Mouse (Mus musculus): ENCODE data around the gene Celf2.

DNA sequence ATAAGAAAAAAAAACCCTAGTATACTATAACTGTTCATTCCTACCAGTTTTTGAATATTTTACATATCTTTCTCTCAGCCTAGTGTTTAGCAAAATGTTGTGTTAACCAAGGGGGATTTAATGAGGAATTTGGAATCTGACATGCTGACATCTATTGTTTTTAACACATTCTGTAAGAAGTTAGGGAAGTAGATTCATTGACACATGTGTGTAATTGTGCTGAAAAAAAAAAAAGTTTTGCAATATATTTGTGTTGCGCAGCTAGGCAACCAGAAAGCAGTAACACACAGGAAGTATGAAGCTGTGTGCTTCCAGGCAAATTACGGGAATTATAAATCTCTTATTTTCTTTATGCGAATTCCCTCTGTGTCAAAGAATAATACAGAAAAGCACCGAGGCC lies 453.0 kb downstream of the Celf2 start:
- TF ChIP-seq CTCF (IDR thresholded peaks at IDR 0.05; ENCODE audit: borderline replicate concordance, insufficient read depth, low read depth, low read length) (no peak), POLR2A (IDR thresholded peaks at IDR 0.05; ENCODE audit: borderline replicate concordance, insufficient read depth, low read length) (no peak)

Data from cerebellum, adult 2 months (tissue).